Comparison of ENCODE assay signal across 22 mouse cellular contexts in the genomic region with DNA sequence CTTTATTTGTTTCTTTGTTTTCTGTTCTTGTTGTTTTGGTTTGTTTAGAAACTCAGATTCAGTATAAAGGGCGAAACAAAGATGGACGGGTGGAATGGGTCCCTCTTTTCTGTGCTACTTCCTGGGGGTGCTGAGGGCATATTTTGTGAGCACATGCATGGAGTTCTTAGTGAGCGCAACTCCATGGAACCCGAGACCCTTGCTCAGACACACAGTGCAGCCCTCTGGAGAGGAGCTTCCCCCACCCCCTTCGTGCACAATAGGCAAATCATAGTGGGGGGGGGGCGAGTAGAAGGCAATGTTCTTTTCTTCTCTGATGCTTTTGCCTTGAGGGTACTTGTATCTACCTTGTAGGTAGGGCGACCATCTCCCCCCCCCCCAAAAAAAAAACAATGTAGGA.
DNase-seq lines count a peak whose midpoint lies in the region; ATAC-seq and TF ChIP-seq lines count a peak whose summit lies in the region.
"Had no signal": no experiment of that assay in that cellular context is flagged by ENCODE, and none has a peak within 500 bp of the region (broad histone marks: within the 10 kb centered on the region; RNA-seq: fewer than 3 reads in every experiment).

No protein-coding gene starts in this region.

- H3K36me3 ChIP-seq in forebrain, embryonic 14.5 days (ENCODE audit: control insufficient read depth, insufficient read depth, low read length), result no peaks in the 10 kb centered on the region
- H3K36me3 ChIP-seq in forebrain, embryonic 15.5 days, result no peaks in the 10 kb centered on the region; the same call in 1 of the 2 replicates
- no peaks in the 10 kb centered on the region for H3K36me3 ChIP-seq in hindbrain, embryonic 12.5 days
- H3K36me3 ChIP-seq in hindbrain, embryonic 11.5 days (ENCODE audit: control insufficient read depth, insufficient read depth, low read length), result no peaks in the 10 kb centered on the region
- no peaks in the 10 kb centered on the region for H3K36me3 ChIP-seq in midbrain, embryonic 14.5 days (ENCODE audit: control insufficient read depth, insufficient read depth, low read length)
- no peaks in the 10 kb centered on the region for H3K36me3 ChIP-seq in midbrain, postnatal 0 days (ENCODE audit: insufficient read depth, low read length)
- H3K36me3 ChIP-seq: lung, embryonic 15.5 days; stomach, embryonic 15.5 days had no signal

- no peak overlapping the region for H3K27ac ChIP-seq in forebrain, embryonic 14.5 days (ENCODE audit: low read depth, low read length)
- H3K27ac ChIP-seq in forebrain, embryonic 15.5 days (replicated peaks), result no peak overlapping the region
- H3K27ac ChIP-seq in hindbrain, embryonic 12.5 days, result no peak overlapping the region
- no peak overlapping the region for H3K27ac ChIP-seq in hindbrain, embryonic 11.5 days (ENCODE audit: low read depth, low read length)
- no peak overlapping the region for H3K27ac ChIP-seq in midbrain, embryonic 14.5 days (replicated peaks; ENCODE audit: low read depth, low read length)
- no peak overlapping the region for H3K27ac ChIP-seq in midbrain, postnatal 0 days (ENCODE audit: low read depth, low read length)
- H3K27ac ChIP-seq: kidney, postnatal 0 days; liver, embryonic 14.5 days; lung, embryonic 15.5 days; stomach, embryonic 15.5 days had no signal

- no peak overlapping the region for H3K4me3 ChIP-seq in forebrain, embryonic 14.5 days (ENCODE audit: low read depth, low read length)
- no peak overlapping the region for H3K4me3 ChIP-seq in forebrain, embryonic 15.5 days
- H3K4me3 ChIP-seq in hindbrain, embryonic 12.5 days, result no peak overlapping the region
- H3K4me3 ChIP-seq in hindbrain, embryonic 11.5 days (ENCODE audit: low read depth, low read length), result no peak overlapping the region
- H3K4me3 ChIP-seq in midbrain, embryonic 14.5 days (replicated peaks; ENCODE audit: low read depth, low read length), result no peak overlapping the region
- H3K4me3 ChIP-seq in midbrain, postnatal 0 days (ENCODE audit: low read depth, low read length), result no peak overlapping the region
- H3K4me3 ChIP-seq: lung, embryonic 15.5 days; stomach, embryonic 15.5 days had no signal

- no peak overlapping the region for H3K4me2 ChIP-seq in forebrain, embryonic 14.5 days (ENCODE audit: low read length)
- H3K4me2 ChIP-seq in forebrain, embryonic 15.5 days (replicated peaks), result no peak overlapping the region
- H3K4me2 ChIP-seq in hindbrain, embryonic 12.5 days (replicated peaks), result no peak overlapping the region
- no peak overlapping the region for H3K4me2 ChIP-seq in hindbrain, embryonic 11.5 days (replicated peaks; ENCODE audit: low read depth, low read length)
- H3K4me2 ChIP-seq in midbrain, embryonic 14.5 days (ENCODE audit: low read length), result no peak overlapping the region
- H3K4me2 ChIP-seq in midbrain, postnatal 0 days (ENCODE audit: low read depth, low read length, poor library complexity, severe bottlenecking), result no peak overlapping the region
- H3K4me2 ChIP-seq: lung, embryonic 15.5 days; stomach, embryonic 15.5 days had no signal

- H3K4me1 ChIP-seq in forebrain, embryonic 14.5 days (ENCODE audit: control insufficient read depth, insufficient read depth, low read length), result peaks cover 6% of the 10 kb centered on the region; the same call in 1 of the 2 replicates
- peaks cover 19% of the 10 kb centered on the region for H3K4me1 ChIP-seq in forebrain, embryonic 15.5 days
- peaks cover 20% of the 10 kb centered on the region for H3K4me1 ChIP-seq in hindbrain, embryonic 12.5 days
- no peaks in the 10 kb centered on the region for H3K4me1 ChIP-seq in hindbrain, embryonic 11.5 days (replicated peaks; ENCODE audit: control insufficient read depth, insufficient read depth, low read length)
- peaks cover 15% of the 10 kb centered on the region; the same call in 1 of the 2 replicates for H3K4me1 ChIP-seq in midbrain, embryonic 14.5 days (ENCODE audit: control insufficient read depth, insufficient read depth, low read length)
- H3K4me1 ChIP-seq in midbrain, postnatal 0 days (ENCODE audit: insufficient read depth, low read length), result peaks cover 6% of the 10 kb centered on the region

- 44% methylated on average over 7 of the region's 7 CpGs for WGBS in forebrain, embryonic 14.5 days
- WGBS in forebrain, embryonic 15.5 days, result 47% methylated on average over 7 of the region's 7 CpGs
- WGBS in hindbrain, embryonic 12.5 days, result 59% methylated on average over 7 of the region's 7 CpGs
- WGBS in hindbrain, embryonic 11.5 days, result 56% methylated on average over 7 of the region's 7 CpGs
- 60% methylated on average over 7 of the region's 7 CpGs for WGBS in midbrain, embryonic 14.5 days
- 69% methylated on average over 7 of the region's 7 CpGs for whole genome bisulfite sequencing in midbrain, postnatal 0 days

- no peaks in the 10 kb centered on the region for H3K27me3 ChIP-seq in forebrain, embryonic 14.5 days (replicated peaks; ENCODE audit: control insufficient read depth, insufficient read depth, low read length)
- no peaks in the 10 kb centered on the region for H3K27me3 ChIP-seq in forebrain, embryonic 15.5 days
- no peaks in the 10 kb centered on the region for H3K27me3 ChIP-seq in hindbrain, embryonic 12.5 days
- no peaks in the 10 kb centered on the region for H3K27me3 ChIP-seq in hindbrain, embryonic 11.5 days (ENCODE audit: control insufficient read depth, insufficient read depth, low read length)
- no peaks in the 10 kb centered on the region for H3K27me3 ChIP-seq in midbrain, embryonic 14.5 days (ENCODE audit: control insufficient read depth, insufficient read depth, low read length)
- no peaks in the 10 kb centered on the region for H3K27me3 ChIP-seq in midbrain, postnatal 0 days (ENCODE audit: insufficient read depth, low read length)
- H3K27me3 ChIP-seq: CH12.LX; lung, embryonic 15.5 days; stomach, embryonic 15.5 days had no signal

- ATAC-seq in forebrain, embryonic 14.5 days, result 0 out of 2 replicates have a peak, but pooled peaks have one; percentile 1
- no peak for ATAC-seq in forebrain, embryonic 15.5 days (replicated peaks)
- ATAC-seq in hindbrain, embryonic 12.5 days (ENCODE audit: low FRiP score), result peak; percentile 52; the same call in 1 of the 2 replicates
- ATAC-seq in hindbrain, embryonic 11.5 days (ENCODE audit: low FRiP score), result no peak
- 0 out of 2 replicates have a peak, but pooled peaks have one; percentile 38 for ATAC-seq in midbrain, embryonic 14.5 days (ENCODE audit: low FRiP score, low TSS enrichment)
- ATAC-seq in midbrain, postnatal 0 days (ENCODE audit: low FRiP score), result no peak
- ATAC-seq: intestine, postnatal 0 days had no signal

- no peak for TF ChIP-seq CTCF in midbrain, postnatal 0 days (IDR thresholded peaks at IDR 0.05)

- H3K9me3 ChIP-seq in forebrain, embryonic 14.5 days (replicated peaks; ENCODE audit: control insufficient read depth, low read length), result no peaks in the 10 kb centered on the region
- H3K9me3 ChIP-seq in forebrain, embryonic 15.5 days, result no peaks in the 10 kb centered on the region
- no peaks in the 10 kb centered on the region for H3K9me3 ChIP-seq in hindbrain, embryonic 12.5 days (replicated peaks)
- no peaks in the 10 kb centered on the region for H3K9me3 ChIP-seq in hindbrain, embryonic 11.5 days (ENCODE audit: control insufficient read depth, low read length)
- H3K9me3 ChIP-seq in midbrain, embryonic 14.5 days (ENCODE audit: control insufficient read depth, low read length), result no peaks in the 10 kb centered on the region
- no peaks in the 10 kb centered on the region for H3K9me3 ChIP-seq in midbrain, postnatal 0 days (ENCODE audit: low read length)
- H3K9me3 ChIP-seq: lung, embryonic 15.5 days; stomach, embryonic 15.5 days had no signal

- H3K9ac ChIP-seq in forebrain, embryonic 14.5 days (ENCODE audit: low read length), result no peak overlapping the region
- no peak overlapping the region for H3K9ac ChIP-seq in forebrain, embryonic 15.5 days (replicated peaks)
- H3K9ac ChIP-seq in hindbrain, embryonic 12.5 days, result no peak overlapping the region
- no peak overlapping the region for H3K9ac ChIP-seq in hindbrain, embryonic 11.5 days (ENCODE audit: low read depth, low read length)
- H3K9ac ChIP-seq in midbrain, embryonic 14.5 days (replicated peaks; ENCODE audit: low read length), result no peak overlapping the region
- H3K9ac ChIP-seq in midbrain, postnatal 0 days (replicated peaks; ENCODE audit: low read length, poor library complexity, severe bottlenecking), result no peak overlapping the region
- H3K9ac ChIP-seq: liver, embryonic 14.5 days; lung, embryonic 15.5 days; stomach, embryonic 15.5 days had no signal

- no peak for DNase-seq in forebrain, embryonic 14.5 days (ENCODE audit: low spot score)
- no peak for DNase-seq in hindbrain, embryonic 11.5 days (ENCODE audit: low spot score)
- DNase-seq in midbrain, embryonic 14.5 days, result no peak
- DNase-seq in midbrain, postnatal 0 days (ENCODE audit: low spot score), result no peak
- no peak for DNase-seq in kidney, adult 9 months
- DNase-seq: adrenal gland, adult 2 months; cerebellum, adult 2 months; cerebellum, postnatal 36 days; gastrocnemius, postnatal 10 days; heart, adult 11 months; heart, postnatal 36 days; lung, postnatal 4 days; thymus, adult 18-20 months; thymus, postnatal 4 days had no signal

Comparison
In these comparisons a context has a peak if more than half of its experiments do, and no peak if none do; other contexts are left out.
1. ATAC-seq: peak in forebrain, embryonic 14.5 days (single experiment), hindbrain, embryonic 12.5 days (single experiment) and midbrain, embryonic 14.5 days (single experiment); none in forebrain, embryonic 15.5 days (single experiment), hindbrain, embryonic 11.5 days (single experiment) and midbrain, postnatal 0 days (single experiment).